Mouse (Mus musculus): ENCODE results near the gene 3830406C13Rik. TPM values are rescaled to one million over a fixed set of nuclear protein-coding genes. Genes with fewer than 3 reads are reported as not detected.

The 3830406C13Rik gene
- polyA plus RNA-seq, 2 experiments: 26.9 to 43.8 TPM

DNA sequence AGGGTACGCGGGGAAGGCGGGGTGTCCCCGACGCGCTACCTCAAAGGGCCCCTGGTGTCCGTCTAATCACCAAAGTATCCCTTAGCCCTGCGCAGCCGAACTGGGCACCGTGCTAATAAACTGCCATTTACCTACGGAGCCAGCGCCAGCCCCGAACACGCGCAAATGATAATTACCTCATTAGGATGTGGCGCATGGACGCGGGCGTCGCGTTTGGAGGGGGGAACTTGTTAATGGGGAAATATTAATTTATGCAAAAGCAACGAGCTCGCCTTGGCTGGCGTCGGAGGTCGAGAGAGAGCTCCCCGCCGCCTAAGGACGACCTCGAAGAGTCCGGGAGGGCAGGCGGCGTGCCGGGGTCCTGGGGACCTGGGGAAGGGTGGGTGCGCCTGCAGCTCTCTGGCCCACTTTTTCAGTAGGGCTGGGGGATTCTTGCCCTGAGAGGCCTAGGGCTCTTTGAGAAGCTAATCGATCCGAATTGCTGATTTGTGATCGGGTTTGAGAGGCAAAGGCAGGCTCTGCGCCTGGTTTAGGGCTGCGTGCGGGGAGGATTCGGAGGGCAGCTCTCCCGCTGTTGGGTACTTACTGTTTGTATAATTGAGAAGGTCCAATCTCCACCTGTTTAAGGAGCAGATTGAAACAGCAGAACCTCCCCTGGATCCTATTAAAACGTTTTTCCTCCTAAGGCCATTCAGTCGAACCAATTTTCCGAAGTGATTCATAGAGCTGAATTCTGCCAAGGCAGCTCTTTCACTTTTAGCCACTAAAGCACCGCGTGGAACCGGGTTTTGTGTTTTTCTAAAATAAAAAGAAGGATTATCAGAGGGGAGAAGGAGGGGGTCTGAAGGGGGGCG lies 62.3 kb downstream of the 3830406C13Rik start:
- peak; percentile 11 for DNase-seq (ENCODE audit: low spot score)
- Histone ChIP-seq H3K36me3 (ENCODE audit: control insufficient read depth, insufficient read depth, low read length) (no peaks in the 10 kb centered on the region), H3K27ac (replicated peaks; ENCODE audit: low read depth, low read length) (no peak overlapping the region), H3K4me1 (ENCODE audit: control insufficient read depth, insufficient read depth, low read length) (peaks cover 3% of the 10 kb centered on the region; the same call in 1 of the 2 replicates), H3K9ac (ENCODE audit: low read depth, low read length, severe bottlenecking) (0 out of 2 replicates have a peak overlapping the region, but pooled peaks have one; percentile 16), H3K27me3 (ENCODE audit: control insufficient read depth, insufficient read depth, low read length) (peaks cover 100% of the 10 kb centered on the region), H3K4me2 (replicated peaks; ENCODE audit: low read depth, low read length, severe bottlenecking) (peak overlapping the region; percentile 41), H3K9me3 (ENCODE audit: control insufficient read depth, low read length) (no peaks in the 10 kb centered on the region), H3K4me3 (replicated peaks; ENCODE audit: low read length) (peak overlapping the region; percentile 26)
- ATAC-seq (ENCODE audit: low FRiP score, low read depth): no peak
- under 1% methylated on average over 50 of the region's 50 CpGs for WGBS
- TF ChIP-seq POLR2A (IDR thresholded peaks at IDR 0.05; ENCODE audit: borderline replicate concordance, extremely low read depth, insufficient read depth, insufficient read length): no peak

DNA sequence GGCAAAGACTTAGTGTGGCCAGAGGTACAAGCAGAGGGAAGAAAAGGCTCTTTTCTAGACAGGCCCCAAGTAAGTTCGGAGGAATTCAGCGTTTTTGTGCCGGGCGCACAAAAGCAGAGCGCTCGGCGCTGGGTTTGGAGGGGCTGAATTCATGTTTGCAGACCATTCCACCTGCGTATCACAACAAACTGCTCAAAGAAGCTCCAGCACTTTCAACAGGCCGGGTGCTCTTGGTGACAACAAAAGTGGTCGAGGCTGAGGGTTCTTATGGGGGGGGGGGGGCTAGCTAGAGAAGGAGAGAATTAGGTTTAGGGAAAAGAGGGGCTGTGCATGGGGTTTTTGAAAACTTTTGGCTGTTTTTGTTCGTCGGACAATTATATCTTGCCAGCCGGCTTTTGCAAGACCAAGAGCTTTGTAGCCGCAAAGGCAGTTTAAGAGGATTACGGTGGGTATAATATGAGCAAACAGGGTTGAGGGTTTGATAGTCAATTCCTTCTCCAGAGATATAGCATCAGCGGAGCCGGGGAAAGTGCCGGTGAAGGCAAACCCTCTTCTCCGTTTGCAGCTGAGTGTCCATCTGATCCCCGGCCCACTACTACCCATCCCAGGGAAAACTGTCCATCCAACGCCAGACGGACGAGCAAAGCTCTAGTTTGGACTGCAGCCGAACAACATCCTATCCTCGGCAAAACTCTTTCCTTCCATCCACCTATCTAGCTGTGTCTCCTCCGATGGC lies 63.1 kb downstream of the 3830406C13Rik start:
- Histone ChIP-seq H3K27me3 (ENCODE audit: control insufficient read depth, insufficient read depth, low read length) (peaks cover 99% of the 10 kb centered on the region), H3K4me2 (replicated peaks; ENCODE audit: low read depth, low read length, severe bottlenecking) (peak overlapping the region; percentile 41), H3K4me3 (replicated peaks; ENCODE audit: low read length) (peak overlapping the region; percentile 26), H3K36me3 (ENCODE audit: control insufficient read depth, insufficient read depth, low read length) (no peaks in the 10 kb centered on the region), H3K9me3 (ENCODE audit: control insufficient read depth, low read length) (no peaks in the 10 kb centered on the region), H3K27ac (replicated peaks; ENCODE audit: low read depth, low read length) (no peak overlapping the region), H3K9ac (ENCODE audit: low read depth, low read length, severe bottlenecking) (0 out of 2 replicates have a peak overlapping the region, but pooled peaks have one; percentile 16), H3K4me1 (ENCODE audit: control insufficient read depth, insufficient read depth, low read length) (peaks cover 3% of the 10 kb centered on the region; the same call in 1 of the 2 replicates)
- ATAC-seq (ENCODE audit: low FRiP score, low read depth) (no peak), DNase-seq (ENCODE audit: low spot score) (peak; percentile 3)
- TF ChIP-seq POLR2A (IDR thresholded peaks at IDR 0.05; ENCODE audit: borderline replicate concordance, extremely low read depth, insufficient read depth, insufficient read length): no peak
- WGBS: 1% methylated on average over 26 of the region's 26 CpGs

DNA sequence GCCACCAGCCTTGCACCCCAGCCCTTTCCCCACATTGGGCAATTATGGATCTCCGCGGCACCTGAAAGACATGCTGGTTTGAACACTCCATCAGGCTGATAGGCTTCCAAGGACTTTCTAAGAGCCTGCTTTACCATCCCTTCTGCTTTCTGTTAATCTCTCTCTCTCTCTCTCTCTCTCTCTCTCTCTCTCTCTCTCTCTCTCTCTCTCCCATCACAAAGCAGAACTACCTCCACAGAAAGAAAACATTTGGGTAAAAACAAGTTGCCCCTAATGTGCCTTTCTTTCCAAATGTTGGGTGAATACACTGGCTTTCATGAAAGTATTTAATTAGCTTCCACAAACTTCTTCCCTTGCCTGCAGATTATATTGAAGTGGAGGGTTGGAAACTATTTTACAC lies 64.1 kb downstream of the 3830406C13Rik start, which contains the start of gene Fezf2:
Gene Fezf2 (minus strand): TSS at position 101 of the 400 bp plus-strand sequence.
- no peak for TF ChIP-seq POLR2A (IDR thresholded peaks at IDR 0.05; ENCODE audit: borderline replicate concordance, extremely low read depth, insufficient read depth, insufficient read length)
- peaks cover 97% of the 10 kb centered on the region for H3K27me3 ChIP-seq (ENCODE audit: control insufficient read depth, insufficient read depth, low read length)
- no peak for ATAC-seq (ENCODE audit: low FRiP score, low read depth)
- H3K4me3 ChIP-seq (replicated peaks; ENCODE audit: low read length): peak within 1 kb of the TSS; percentile 26; the same call in 1 of the 2 replicates
- 5% methylated on average over 2 of the region's 2 CpGs for WGBS
- H3K4me1 ChIP-seq (ENCODE audit: control insufficient read depth, insufficient read depth, low read length): peaks cover 3% of the 10 kb centered on the region; the same call in 1 of the 2 replicates
- H3K4me2 ChIP-seq (replicated peaks; ENCODE audit: low read depth, low read length, severe bottlenecking): 0 out of 2 replicates have a peak within 1 kb of the TSS, but pooled peaks have one; percentile 41
- no peak within 1 kb of the TSS for H3K27ac ChIP-seq (replicated peaks; ENCODE audit: low read depth, low read length)
- DNase-seq (ENCODE audit: low spot score): no peak
- no peaks in the 10 kb centered on the region for H3K9me3 ChIP-seq (ENCODE audit: control insufficient read depth, low read length)
- H3K36me3 ChIP-seq (ENCODE audit: control insufficient read depth, insufficient read depth, low read length): no peaks in the 10 kb centered on the region
- no peak within 1 kb of the TSS for H3K9ac ChIP-seq (ENCODE audit: low read depth, low read length, severe bottlenecking)

DNA sequence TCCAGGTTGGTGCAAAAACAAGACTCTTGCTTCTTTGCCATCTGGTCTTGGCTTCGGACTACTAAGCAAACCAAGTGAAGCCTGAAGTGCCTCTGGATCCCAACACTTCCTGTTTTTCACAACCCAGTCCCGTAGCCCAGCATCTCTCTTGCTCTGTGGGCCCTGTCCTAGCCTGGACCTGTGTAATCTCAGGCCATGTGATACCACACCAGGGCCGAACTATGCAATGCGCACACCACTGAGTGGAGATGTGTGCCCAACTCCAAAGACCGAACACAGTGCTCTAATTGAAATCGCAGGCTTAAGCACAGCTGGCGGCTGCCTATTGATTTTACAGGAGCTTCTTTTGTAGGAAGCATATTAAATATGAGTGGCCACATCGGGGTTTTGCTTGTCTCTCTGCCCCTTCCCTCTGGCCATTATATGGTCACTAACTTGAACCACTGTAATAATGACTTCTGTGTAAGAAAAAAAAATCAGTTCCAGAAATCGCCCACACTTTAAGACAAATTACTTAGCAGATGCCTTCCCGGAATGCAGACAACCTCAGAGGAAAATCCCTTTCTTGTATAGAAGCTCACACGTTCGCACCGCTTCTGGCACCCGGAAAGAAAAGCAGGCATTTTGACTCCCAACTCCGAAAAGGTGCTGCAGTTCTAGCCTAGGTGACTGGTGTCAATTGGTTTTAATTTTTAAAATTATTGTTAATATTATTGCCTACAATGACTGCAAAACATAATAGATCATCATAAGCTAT lies 65.5 kb downstream of the 3830406C13Rik start:
- H3K9me3 ChIP-seq (ENCODE audit: control insufficient read depth, low read length): no peaks in the 10 kb centered on the region
- peaks cover 95% of the 10 kb centered on the region for H3K27me3 ChIP-seq (ENCODE audit: control insufficient read depth, insufficient read depth, low read length)
- no peak overlapping the region for H3K27ac ChIP-seq (replicated peaks; ENCODE audit: low read depth, low read length)
- no peak overlapping the region for H3K4me2 ChIP-seq (replicated peaks; ENCODE audit: low read depth, low read length, severe bottlenecking)
- no peak overlapping the region for H3K9ac ChIP-seq (ENCODE audit: low read depth, low read length, severe bottlenecking)
- H3K4me3 ChIP-seq (replicated peaks; ENCODE audit: low read length): no peak overlapping the region
- H3K4me1 ChIP-seq (ENCODE audit: control insufficient read depth, insufficient read depth, low read length): peaks cover 3% of the 10 kb centered on the region; the same call in 1 of the 2 replicates
- no peak for ATAC-seq (ENCODE audit: low FRiP score, low read depth)
- 6% methylated on average over 15 of the region's 15 CpGs for WGBS
- no peaks in the 10 kb centered on the region for H3K36me3 ChIP-seq (ENCODE audit: control insufficient read depth, insufficient read depth, low read length)
- no peak for DNase-seq (ENCODE audit: low spot score)
- no peak for TF ChIP-seq POLR2A (IDR thresholded peaks at IDR 0.05; ENCODE audit: borderline replicate concordance, extremely low read depth, insufficient read depth, insufficient read length)

All from limb, embryonic 14.5 days (tissue).